Mouse (Mus musculus) myocyte (in vitro differentiated cells): ENCODE data around the gene Cdiptos. TPM values are rescaled to one million over a fixed set of nuclear protein-coding genes. Genes with fewer than 3 reads are reported as not detected.

Source experiments
- H3K27me3 ChIP-seq: one replicate; pipeline ENCODE4 v1.6.1; 2011; ENCODE audit not compliant: control insufficient read depth, insufficient read depth, insufficient read length
- H3K36me3 ChIP-seq: one replicate; pipeline ENCODE4 v1.6.1; 2011; ENCODE audit not compliant: control insufficient read depth, insufficient read depth
- H3K4me2 ChIP-seq: one replicate; pipeline ENCODE4 v1.6.1; 2011; ENCODE audit warnings: low read depth, control low read depth
- H3K4me3 ChIP-seq: one replicate; pipeline ENCODE4 v1.5.1; 2011; ENCODE audit warnings: mild to moderate bottlenecking, control low read depth, moderate library complexity
- H3K79me2 ChIP-seq: one replicate; pipeline ENCODE4 v1.6.1; 2011; ENCODE audit not compliant: control insufficient read depth, insufficient read depth
- H3ac ChIP-seq: one replicate; pipeline ENCODE4 v1.6.1; 2011; ENCODE audit not compliant: control insufficient read depth, insufficient read length
- CEBPB ChIP-seq: IDR thresholded peaks from 2 replicates; pipeline ENCODE4 v1.6.1; 2011; ENCODE audit warnings: mild to moderate bottlenecking, moderate library complexity; ENCODE audit not compliant: poor library complexity, insufficient read depth, severe bottlenecking
- E2F4 ChIP-seq: IDR thresholded peaks from one replicate; pipeline ENCODE4 v1.6.1; 2011; ENCODE audit warnings: mild to moderate bottlenecking, control low read depth, moderate library complexity; ENCODE audit not compliant: insufficient read depth
- MAX ChIP-seq: IDR thresholded peaks from one replicate; pipeline ENCODE4 v1.6.1; 2011; ENCODE audit warnings: low read depth, mild to moderate bottlenecking, control low read depth
- MYOD1 ChIP-seq, 3 experiments: IDR thresholded peaks; one replicate each; pipeline ENCODE4 v1.6.1; 2011; ENCODE audit warnings: control low read depth in 2 of 3, low read depth in 2 of 3, mild to moderate bottlenecking in 2 of 3, moderate library complexity in 1 of 3; ENCODE audit not compliant: insufficient read length in 2 of 3, control insufficient read depth in 1 of 3
- MYOG ChIP-seq, 3 experiments: IDR thresholded peaks; one replicate each; pipeline ENCODE4 v1.6.1; 2011; ENCODE audit warnings: control low read depth in 2 of 3, low read depth in 2 of 3, mild to moderate bottlenecking in 2 of 3; ENCODE audit not compliant: insufficient read length in 2 of 3, control insufficient read depth in 1 of 3, insufficient read depth in 1 of 3
- POLR2A ChIP-seq: IDR thresholded peaks from one replicate; pipeline ENCODE4 v1.6.1; 2011; ENCODE audit warnings: low read depth, mild to moderate bottlenecking, control low read depth, moderate library complexity; ENCODE audit not compliant: insufficient read length
- POLR2AphosphoS2 ChIP-seq: IDR thresholded peaks from one replicate; pipeline ENCODE4 v1.6.1; 2011; ENCODE audit warnings: low read depth, control low read depth; ENCODE audit not compliant: insufficient read length
- REST ChIP-seq: IDR thresholded peaks from one replicate; pipeline ENCODE4 v1.6.1; 2011; ENCODE audit warnings: mild to moderate bottlenecking, control low read depth, moderate library complexity; ENCODE audit not compliant: insufficient read depth, insufficient read length
- SRF ChIP-seq: IDR thresholded peaks from one replicate; pipeline ENCODE4 v1.6.1; 2011; ENCODE audit warnings: low read depth; ENCODE audit not compliant: control insufficient read depth, insufficient read length
- TCF12 ChIP-seq: IDR thresholded peaks from one replicate; pipeline ENCODE4 v1.6.1; 2011; ENCODE audit warnings: mild to moderate bottlenecking, control low read depth; ENCODE audit not compliant: poor library complexity, insufficient read depth, severe bottlenecking
- TCF3 ChIP-seq: IDR thresholded peaks from one replicate; pipeline ENCODE4 v1.6.1; 2011; ENCODE audit warnings: low read depth, control low read depth; ENCODE audit not compliant: insufficient read length
- USF1 ChIP-seq: IDR thresholded peaks from one replicate; pipeline ENCODE4 v1.6.1; 2011; ENCODE audit warnings: low read depth, mild to moderate bottlenecking, control low read depth, moderate library complexity
- polyA plus RNA-seq: library from polyadenylated mRNA; unstranded; fragments of >200 nt; fragmentation: generic; extraction: Trizol; gene quantifications from one replicate; pipeline ENCODE4 v1.2.1, GENCODE M21; 2012; ENCODE audit warnings: missing spikeins

Cdiptos gene
- polyA plus RNA-seq, 1 experiment: 0.18 TPM

- TF ChIP-seq MYOD1 (IDR thresholded peaks at IDR 0.05; ENCODE audit: control insufficient read depth in 1 of 3, insufficient read length in 2 of 3, low read depth in 2 of 3): peak; percentile 13 to 89 (median 67)
- TF ChIP-seq POLR2AphosphoS2: peak; percentile 61
- TF ChIP-seq SRF: no peak
- TF ChIP-seq MYOG (IDR thresholded peaks at IDR 0.05; ENCODE audit: control insufficient read depth in 1 of 3, insufficient read depth in 1 of 3, insufficient read length in 2 of 3, low read depth in 2 of 3): peak; percentile 66 to 88 (median 66)
- no peak for TF ChIP-seq CEBPB
- no peak for TF ChIP-seq E2F4
- peak; percentile 66 for TF ChIP-seq USF1
- no peak for TF ChIP-seq MAX
- no peak for TF ChIP-seq TCF3
- peak; percentile 23 for TF ChIP-seq TCF12
- TF ChIP-seq REST: no peak
- no peak for TF ChIP-seq POLR2A
- Histone ChIP-seq H3K79me2 (no peaks in the 10 kb centered on the region), H3K4me2 (peak overlapping the region; percentile 9), H3K36me3 (peaks cover 5% of the 10 kb centered on the region), H3ac (no peak overlapping the region), H3K4me3 (no peak overlapping the region), H3K27me3 (no peaks in the 10 kb centered on the region)
These were observed 9.0 kb upstream of the Cdiptos start for GRCm38 (mm10) chr7:126984667-126985444.

DNA sequence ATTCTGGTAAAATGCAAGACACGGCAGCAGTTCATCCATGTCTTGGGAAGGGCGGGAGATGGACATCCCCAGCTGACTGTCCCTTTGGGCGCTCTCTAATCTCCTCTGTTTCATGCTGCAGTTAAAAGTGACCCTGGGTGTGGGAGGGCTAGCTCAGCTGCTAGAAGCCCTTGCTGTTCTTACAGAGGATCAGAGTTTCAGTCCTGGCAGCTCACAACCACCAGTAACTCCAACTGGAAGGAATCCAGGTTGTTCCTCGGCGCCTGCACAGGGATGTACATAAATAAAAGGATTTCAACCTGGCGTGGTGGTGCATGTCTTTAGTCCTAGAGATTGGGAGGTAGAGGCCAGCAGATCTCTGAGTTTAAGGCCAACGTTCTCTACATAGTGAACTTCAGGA is 7.2 kb upstream of the Cdiptos start:
- TF ChIP-seq MYOD1 (IDR thresholded peaks at IDR 0.05; ENCODE audit: control insufficient read depth in 1 of 3, insufficient read length in 2 of 3, low read depth in 2 of 3) (peak in 2 of 3 experiments; percentile 34 to 76), MYOG (IDR thresholded peaks at IDR 0.05; ENCODE audit: control insufficient read depth in 1 of 3, insufficient read depth in 1 of 3, insufficient read length in 2 of 3, low read depth in 2 of 3) (peak in 1 of 3 experiments; percentile 24), USF1 (no peak)
- H3K4me2 ChIP-seq: no peak overlapping the region
- no peaks in the 10 kb centered on the region for H3K27me3 ChIP-seq
- H3K36me3 ChIP-seq: peaks cover 11% of the 10 kb centered on the region
- H3K79me2 ChIP-seq: no peaks in the 10 kb centered on the region
- no peak overlapping the region for H3K4me3 ChIP-seq
- H3ac ChIP-seq: no peak overlapping the region

- H3ac ChIP-seq: no peak overlapping the region
- no peaks in the 10 kb centered on the region for H3K27me3 ChIP-seq
- peaks cover 14% of the 10 kb centered on the region for H3K36me3 ChIP-seq
- H3K4me2 ChIP-seq: no peak overlapping the region
- TF ChIP-seq CEBPB: no peak
- no peak for TF ChIP-seq MYOD1 (IDR thresholded peaks at IDR 0.05; ENCODE audit: control insufficient read depth in 1 of 3, insufficient read length in 2 of 3, low read depth in 2 of 3)
- no peak for TF ChIP-seq MYOG (IDR thresholded peaks at IDR 0.05; ENCODE audit: control insufficient read depth in 1 of 3, insufficient read depth in 1 of 3, insufficient read length in 2 of 3, low read depth in 2 of 3)
- TF ChIP-seq MAX: no peak
- TF ChIP-seq E2F4: no peak
- TF ChIP-seq TCF3: no peak
- no peak for TF ChIP-seq POLR2AphosphoS2
- no peak for TF ChIP-seq SRF
- TF ChIP-seq USF1: no peak
- no peak for TF ChIP-seq REST
- no peak for TF ChIP-seq POLR2A
- no peak for TF ChIP-seq TCF12
- no peak overlapping the region for H3K4me3 ChIP-seq
- H3K79me2 ChIP-seq: peaks cover 5% of the 10 kb centered on the region
These were observed 6.2 kb upstream of the Cdiptos start for GRCm38 (mm10) chr7:126982054-126982453.

- Histone ChIP-seq H3K36me3 (peaks cover 14% of the 10 kb centered on the region), H3K4me3 (no peak overlapping the region), H3ac (no peak overlapping the region), H3K79me2 (peaks cover 9% of the 10 kb centered on the region), H3K4me2 (no peak overlapping the region), H3K27me3 (no peaks in the 10 kb centered on the region)
- TF ChIP-seq TCF3 (no peak), CEBPB (no peak), MAX (no peak), TCF12 (no peak), USF1 (no peak), MYOG (IDR thresholded peaks at IDR 0.05; ENCODE audit: control insufficient read depth in 1 of 3, insufficient read depth in 1 of 3, insufficient read length in 2 of 3, low read depth in 2 of 3) (no peak), REST (no peak), POLR2A (no peak), MYOD1 (IDR thresholded peaks at IDR 0.05; ENCODE audit: control insufficient read depth in 1 of 3, insufficient read length in 2 of 3, low read depth in 2 of 3) (no peak), SRF (no peak), E2F4 (no peak), POLR2AphosphoS2 (no peak)
These were observed 5.7 kb upstream of the Cdiptos start for GRCm38 (mm10) chr7:126981601-126982000.
